In the genomic region with DNA sequence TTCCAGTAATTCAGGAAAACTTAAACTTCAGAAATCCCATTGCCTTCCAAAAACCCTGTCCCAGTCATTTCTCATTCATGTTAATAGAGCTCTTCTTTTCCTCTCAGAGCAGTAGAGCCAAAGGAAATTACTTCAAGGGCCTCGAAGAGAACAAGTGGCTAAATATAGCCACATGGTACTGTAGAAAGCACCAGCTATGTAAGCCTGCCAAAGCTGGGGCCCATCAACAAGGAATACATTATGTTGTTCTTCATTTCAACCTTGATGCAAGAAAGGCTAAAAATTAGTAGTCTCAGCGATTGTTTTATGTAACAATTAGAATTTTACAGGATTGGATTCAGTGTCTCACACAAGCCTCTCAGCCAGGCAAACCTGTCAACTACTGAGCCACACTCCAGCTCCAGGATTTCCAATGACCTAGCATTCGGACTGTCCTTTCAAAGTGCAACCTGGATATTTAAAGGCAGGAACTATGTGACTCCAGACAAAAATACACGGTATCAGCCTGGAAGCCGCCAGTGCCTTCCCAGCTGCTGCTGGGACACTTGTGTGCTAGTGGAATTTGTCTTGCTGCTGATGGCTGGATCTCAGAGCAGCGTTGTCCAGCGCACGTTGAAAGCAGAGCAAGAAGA, we compare ENCODE assay signal across 20 mouse cellular contexts. TPM values are rescaled to one million over a fixed set of nuclear protein-coding genes. Genes with fewer than 3 reads are reported as not detected.
DNase-seq lines count a peak whose midpoint lies in the region; ATAC-seq and TF ChIP-seq lines count a peak whose summit lies in the region.
"Had no signal": no experiment of that assay in that cellular context is flagged by ENCODE, and none has a peak within 500 bp of the region (broad histone marks: within the 10 kb centered on the region; RNA-seq: fewer than 3 reads in every experiment).

No protein-coding gene starts in this region.

- no peak overlapping the region for H3K4me3 ChIP-seq in layer of hippocampus, adult 2 months
- no peak overlapping the region for H3K4me3 ChIP-seq in heart, embryonic 11.5 days (ENCODE audit: low read depth, low read length)
- H3K4me3 ChIP-seq in hindbrain, embryonic 11.5 days (ENCODE audit: low read depth, low read length): no peak overlapping the region
- H3K4me3 ChIP-seq: embryonic facial prominence, embryonic 15.5 days; forebrain, embryonic 10.5 days; hindbrain, embryonic 12.5 days had no signal

- H3K4me2 ChIP-seq in heart, embryonic 11.5 days: peak overlapping the region; percentile 24
- H3K4me2 ChIP-seq in hindbrain, embryonic 11.5 days (replicated peaks; ENCODE audit: low read depth, low read length): no peak overlapping the region
- H3K4me2 ChIP-seq: embryonic facial prominence, embryonic 15.5 days; hindbrain, embryonic 12.5 days had no signal

- intact Hi-C loops in heart, postnatal 14 days (cut with DNase I): no loop called here

- H3K4me1 ChIP-seq in heart, embryonic 11.5 days (ENCODE audit: control insufficient read depth, insufficient read depth, low read length): peaks cover 3% of the 10 kb centered on the region; the same call in 1 of the 2 replicates
- H3K4me1 ChIP-seq in hindbrain, embryonic 11.5 days (replicated peaks; ENCODE audit: control insufficient read depth, insufficient read depth, low read length): no peaks in the 10 kb centered on the region
- H3K4me1 ChIP-seq: embryonic facial prominence, embryonic 15.5 days; hindbrain, embryonic 12.5 days had no signal

- H3K27me3 ChIP-seq in heart, embryonic 11.5 days (ENCODE audit: control insufficient read depth, insufficient read depth, low read length): no peaks in the 10 kb centered on the region
- no peaks in the 10 kb centered on the region for H3K27me3 ChIP-seq in hindbrain, embryonic 11.5 days (ENCODE audit: control insufficient read depth, insufficient read depth, low read length)
- H3K27me3 ChIP-seq: embryonic facial prominence, embryonic 15.5 days; hindbrain, embryonic 12.5 days had no signal

- H3K9me3 ChIP-seq in heart, embryonic 11.5 days (replicated peaks; ENCODE audit: control insufficient read depth, low read length): no peaks in the 10 kb centered on the region
- no peaks in the 10 kb centered on the region for H3K9me3 ChIP-seq in hindbrain, embryonic 11.5 days (ENCODE audit: control insufficient read depth, low read length)
- H3K9me3 ChIP-seq: embryonic facial prominence, embryonic 15.5 days; forebrain, embryonic 10.5 days; hindbrain, embryonic 12.5 days had no signal

- TF ChIP-seq CTCF in layer of hippocampus, adult 2 months (conservative IDR thresholded peaks at IDR 0.05): no peak

- WGBS in heart, embryonic 11.5 days (ENCODE audit: insufficient replicate concordance): 50% methylated on average over 8 of the region's 8 CpGs
- 86% methylated on average over 8 of the region's 8 CpGs for WGBS in hindbrain, embryonic 11.5 days

- H3K27ac ChIP-seq in layer of hippocampus, adult 2 months: peak overlapping the region; percentile 7; the same call in 1 of the 2 replicates
- H3K27ac ChIP-seq in heart, embryonic 11.5 days (ENCODE audit: low read depth, low read length): peak overlapping the region; percentile 73
- H3K27ac ChIP-seq in hindbrain, embryonic 11.5 days (ENCODE audit: low read depth, low read length): no peak overlapping the region
- H3K27ac ChIP-seq: embryonic facial prominence, embryonic 15.5 days; forebrain, embryonic 10.5 days; hindbrain, embryonic 12.5 days had no signal

- H3K9ac ChIP-seq in heart, embryonic 11.5 days (ENCODE audit: low read depth, low read length): no peak overlapping the region; the same call in 1 of the 2 replicates
- no peak overlapping the region for H3K9ac ChIP-seq in hindbrain, embryonic 11.5 days (ENCODE audit: low read depth, low read length)
- H3K9ac ChIP-seq: embryonic facial prominence, embryonic 15.5 days; hindbrain, embryonic 12.5 days had no signal

- no peak for DNase-seq in layer of hippocampus, adult 2 months (ENCODE audit: low spot score in 2 of 2)
- no peak for DNase-seq in layer of hippocampus, adult 9-11 months
- peak; percentile 30 to 43 for DNase-seq in heart, postnatal 14 days
- DNase-seq in frontal cortex, postnatal 14 days (ENCODE audit: low spot score in 2 of 2): no peak
- DNase-seq in hindbrain, embryonic 11.5 days (ENCODE audit: low spot score): no peak
- DNase-seq in adrenal gland, postnatal 10 days: no peak
- DNase-seq: adrenal gland, postnatal 36 days; B cell, adult 2 months; cerebellum, adult 9-10 months; embryo, embryonic 11 days; kidney, adult 8-10 months; kidney, postnatal 25 days; lung, postnatal 10 days; right cerebral cortex, postnatal 4 days had no signal

- no peaks in the 10 kb centered on the region for H3K36me3 ChIP-seq in heart, embryonic 11.5 days (ENCODE audit: control insufficient read depth, insufficient read depth, low read length)
- H3K36me3 ChIP-seq in hindbrain, embryonic 11.5 days (ENCODE audit: control insufficient read depth, insufficient read depth, low read length): no peaks in the 10 kb centered on the region
- H3K36me3 ChIP-seq: embryonic facial prominence, embryonic 15.5 days; forebrain, embryonic 10.5 days; hindbrain, embryonic 12.5 days had no signal

- ATAC-seq in heart, embryonic 11.5 days (replicated peaks; ENCODE audit: insufficient number of reproducible peaks, low FRiP score, low TSS enrichment): no peak; the same call in 1 of the 2 replicates
- no peak for ATAC-seq in hindbrain, embryonic 11.5 days (ENCODE audit: low FRiP score)
- ATAC-seq: inflammation-experienced regulatory T-cells, adult 6 months; midbrain, embryonic 16.5 days had no signal

RNA-seq across cellular contexts. Expression of gene Ank2, which starts 26.2 kb away (rescaled TPM):
- 100 to 1,000 TPM; 730 to 767 TPM for total RNA-seq in layer of hippocampus, adult 2 months (2021)
- polyA plus RNA-seq in heart, embryonic 11.5 days (2014; fragmentation: Nextera tagmentation; extraction: Ambion mirVana): 30.8 and 31.8 TPM in 2 replicates
- total RNA-seq in heart, postnatal 14 days (2021): 100 to 1,000 TPM; 313 to 315 TPM
- polyA plus RNA-seq in hindbrain, embryonic 11.5 days (2014; fragmentation: Nextera tagmentation; extraction: Ambion mirVana): 83.6 and 118 TPM in 2 replicates
- total RNA-seq in adrenal gland, postnatal 10 days (2021): 10 to 100 TPM; 56.9 to 95.8 TPM

RNA-seq across cellular contexts. Expression of gene Larp7, which starts 27.8 kb away (rescaled TPM):
- 10 to 100 TPM; 16.6 to 20.7 TPM for total RNA-seq in layer of hippocampus, adult 2 months (2021)
- 62.3 and 64.4 TPM in 2 replicates for polyA plus RNA-seq in heart, embryonic 11.5 days (2014; fragmentation: Nextera tagmentation; extraction: Ambion mirVana)
- total RNA-seq in heart, postnatal 14 days (2021): 10 to 100 TPM; 18.1 to 22.9 TPM
- polyA plus RNA-seq in hindbrain, embryonic 11.5 days (2014; fragmentation: Nextera tagmentation; extraction: Ambion mirVana): 66.1 and 75.9 TPM in 2 replicates
- total RNA-seq in adrenal gland, postnatal 10 days (2021): 10 to 100 TPM; 22.8 to 24.4 TPM

RNA-seq across cellular contexts. Expression of gene Zgrf1, which starts 28.0 kb away (rescaled TPM):
- total RNA-seq in layer of hippocampus, adult 2 months (2021): 1 to 10 TPM; 2.3 to 2.5 TPM
- polyA plus RNA-seq in heart, embryonic 11.5 days (2014; fragmentation: Nextera tagmentation; extraction: Ambion mirVana): 7.6 and 10.7 TPM in 2 replicates
- total RNA-seq in heart, postnatal 14 days (2021): 1 to 10 TPM in 1 of 2 experiments, under 1 TPM in 1; 0.74 to 1.6 TPM
- polyA plus RNA-seq in hindbrain, embryonic 11.5 days (2014; fragmentation: Nextera tagmentation; extraction: Ambion mirVana): 9.5 and 12.6 TPM in 2 replicates
- total RNA-seq in adrenal gland, postnatal 10 days (2021): 1 to 10 TPM; 2.7 to 4.8 TPM

Comparison
In these comparisons a context has a peak if more than half of its experiments do, and no peak if none do; other contexts are left out.
1. DNase-seq: peak in heart, postnatal 14 days (2 of 2); none in layer of hippocampus, adult 2 months (0 of 2), layer of hippocampus, adult 9-11 months (single experiment), frontal cortex, postnatal 14 days (0 of 2), hindbrain, embryonic 11.5 days (single experiment) and adrenal gland, postnatal 10 days (single experiment).